Mouse (Mus musculus) erythroid progenitor cell, adult 5-6 weeks (primary cell): ENCODE results near the gene Mgat4e. TPM values are rescaled to one million over a fixed set of nuclear protein-coding genes. Genes with fewer than 3 reads are reported as not detected.

ENCODE experiments used
- ATAC-seq: replicated peaks from 2 replicates; pipeline ENCODE4 v1.8.0; 2016; ENCODE audit warnings: moderate number of reproducible peaks, mild to moderate bottlenecking, moderate TSS enrichment, inconsistent platforms; ENCODE audit not compliant: poor library complexity, low FRiP score, severe bottlenecking
- total RNA-seq, 2 experiments: library from RNA; stranded (forward) in 1 of 2; stranded (reverse) in 1 of 2; fragments of 150-400 nt in 1 of 2; fragments of 186-747, 209-891 nt in 1 of 2; gene quantifications; 2 replicates each; pipeline versions ENCODE4 v1.2.3 to v1.2.4; 2015 to 2017; ENCODE audit warnings: low replicate concordance in 2 of 2

Gene Mgat4e
- total RNA-seq, 2 experiments from 2014 or later = not detected

- no peak for ATAC-seq
Observed at GRCm38 (mm10) chr1:134516491-134517198, 32.8 kb downstream of the Mgat4e start.

DNA sequence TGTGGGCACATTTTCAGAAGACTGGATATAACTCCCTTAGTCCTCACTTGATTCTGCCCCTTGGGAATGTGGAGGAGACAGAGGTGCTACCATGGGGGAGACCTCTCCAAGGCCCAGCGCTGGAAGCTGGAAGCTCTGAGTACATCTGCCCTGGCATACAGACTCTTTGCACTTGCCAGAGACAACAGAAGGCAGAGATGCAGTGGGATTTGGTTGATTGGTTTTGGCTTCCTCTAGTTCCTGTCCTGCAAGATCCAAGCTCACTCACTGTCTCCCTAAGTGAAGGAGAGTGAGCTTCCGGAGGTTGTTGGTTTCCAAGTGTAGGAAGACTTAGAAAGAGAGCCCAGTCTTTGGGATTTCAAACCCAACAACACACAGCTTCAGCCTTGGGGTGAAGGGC lies 33.6 kb downstream of the Mgat4e start:
- ATAC-seq = no peak

DNA sequence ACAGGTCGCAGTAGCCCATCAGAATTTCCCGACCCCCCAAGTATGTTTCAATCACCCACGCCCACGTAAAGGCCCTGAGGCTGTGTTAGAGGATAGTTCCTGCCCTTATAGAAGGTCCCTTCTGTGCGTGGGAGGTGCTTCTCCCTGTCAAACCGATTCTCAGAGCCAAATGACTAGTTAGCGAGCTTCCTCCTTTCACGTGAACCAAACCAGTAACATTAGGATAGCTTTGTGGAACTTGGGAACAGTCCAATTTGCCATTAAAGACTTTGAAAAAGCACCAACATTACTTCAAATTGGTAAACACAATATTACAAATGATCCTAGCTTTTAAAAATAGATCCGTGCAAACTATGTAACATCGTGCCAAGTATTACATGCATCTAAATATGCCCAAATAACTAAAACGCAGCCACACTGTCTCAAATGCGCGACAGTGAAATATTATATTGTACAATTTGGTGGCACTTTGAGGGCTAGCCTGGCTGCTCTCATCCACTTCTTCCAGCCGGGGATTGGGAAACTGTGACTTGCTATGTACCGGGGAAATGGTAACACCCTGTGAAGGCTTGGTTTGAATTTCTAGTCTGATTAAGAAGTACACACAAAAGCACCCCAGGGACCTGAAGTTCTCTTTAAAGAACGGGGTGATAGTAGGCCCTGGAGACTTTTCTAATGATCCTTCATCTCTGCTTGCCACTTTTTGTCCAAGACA lies 35.4 kb downstream of the Mgat4e start:
- ATAC-seq = no peak

- peak; percentile 55 for ATAC-seq
Observed at GRCm38 (mm10) chr1:134513312-134513860, 36.1 kb downstream of the Mgat4e start.

- ATAC-seq = no peak
Observed at GRCm38 (mm10) chr1:134512584-134512983, 36.9 kb downstream of the Mgat4e start.

GRCm38 (mm10) chr1:134512183-134512582 lies 37.3 kb downstream of the Mgat4e start:
- ATAC-seq = no peak

DNA sequence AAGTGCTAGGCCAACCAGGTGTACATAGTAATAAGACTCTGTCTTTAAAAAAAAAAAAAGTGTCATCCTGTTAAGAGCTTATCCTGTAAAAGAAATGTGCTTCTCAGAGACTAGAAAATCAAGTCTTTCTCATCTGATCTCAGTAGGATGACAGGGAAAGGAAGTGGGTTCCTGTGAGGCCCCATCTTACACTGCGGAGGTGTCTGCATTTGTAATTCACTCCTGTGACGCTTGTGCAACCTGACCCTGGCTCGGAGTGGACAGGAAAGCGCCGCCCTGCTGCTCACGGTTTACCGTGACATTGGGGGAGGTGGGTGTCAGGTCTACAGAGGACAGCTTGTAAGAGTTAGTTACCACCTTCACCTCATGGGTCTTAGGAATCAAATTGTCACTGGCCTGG lies 39.5 kb downstream of the Mgat4e start:
- no peak for ATAC-seq

DNA sequence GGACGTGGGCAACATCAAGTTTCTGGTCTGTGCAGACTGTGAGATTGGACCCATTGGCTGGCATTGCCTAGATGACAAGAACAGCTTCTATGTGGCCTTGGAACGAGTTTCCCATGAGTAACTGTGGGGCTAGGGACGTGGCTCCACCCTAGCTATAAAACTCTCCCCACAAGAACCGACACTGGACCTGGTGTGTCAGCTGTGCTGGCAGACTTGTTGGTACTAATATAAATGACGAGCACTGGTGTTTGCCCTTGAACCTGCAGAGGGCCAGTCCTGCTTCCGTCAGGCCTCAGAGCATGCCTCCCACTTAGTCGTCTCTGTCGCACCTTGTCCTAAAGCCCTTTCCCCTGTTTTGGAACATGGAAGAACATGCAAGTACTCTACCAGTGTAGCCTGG lies 43.3 kb downstream of the Mgat4e start:
- no peak for ATAC-seq

DNA sequence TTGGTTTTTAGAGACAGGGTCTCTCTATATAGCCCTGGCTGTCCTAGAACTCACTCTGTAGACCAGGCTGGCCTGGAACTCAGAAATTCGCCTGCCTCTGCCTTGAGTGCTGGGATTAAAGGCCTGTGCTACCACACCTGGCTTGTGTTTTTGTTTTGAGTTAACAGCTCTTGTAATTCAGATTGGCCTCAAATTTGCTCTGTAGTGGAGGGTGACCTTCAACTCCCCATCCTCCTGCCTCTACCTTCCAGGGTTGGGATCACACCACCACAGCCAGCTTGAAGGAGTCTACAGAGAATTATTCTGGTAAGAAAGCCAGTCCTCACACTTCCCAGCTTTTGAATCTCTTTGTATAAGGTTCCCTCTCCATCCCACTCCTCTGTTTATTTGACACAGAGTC lies 48.6 kb downstream of the Mgat4e start:
- no peak for ATAC-seq

- ATAC-seq = no peak
Observed at GRCm38 (mm10) chr1:134495991-134496390, 53.5 kb downstream of the Mgat4e start.

- ATAC-seq = no peak
Observed at GRCm38 (mm10) chr1:134495216-134495539, 54.3 kb downstream of the Mgat4e start.

GRCm38 (mm10) chr1:134494428-134495215 lies 54.9 kb downstream of the Mgat4e start, which contains the start of gene Rabif:
Gene Rabif, plus strand, starts transcription at chr1:134494648.
- ATAC-seq = peak; percentile 92

DNA sequence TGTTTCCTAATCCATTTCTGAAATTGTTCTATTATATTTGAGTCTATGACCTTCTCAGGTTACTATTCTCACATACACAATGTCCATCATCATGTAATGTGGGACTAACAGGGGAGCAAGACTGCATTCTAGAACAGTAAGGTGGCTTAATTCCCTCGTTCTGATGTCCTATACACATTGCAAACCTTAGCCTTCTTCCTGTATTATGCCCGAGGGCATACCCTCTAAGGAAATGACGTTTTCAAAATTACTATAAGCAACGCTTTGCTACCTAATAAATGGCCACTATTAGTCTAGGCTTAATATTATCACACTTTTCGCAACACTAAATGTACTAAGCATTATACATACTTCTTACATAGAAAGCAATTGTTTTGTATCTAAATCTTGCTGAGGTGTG lies 55.5 kb downstream of the Mgat4e start:
- ATAC-seq = peak; percentile 9

DNA sequence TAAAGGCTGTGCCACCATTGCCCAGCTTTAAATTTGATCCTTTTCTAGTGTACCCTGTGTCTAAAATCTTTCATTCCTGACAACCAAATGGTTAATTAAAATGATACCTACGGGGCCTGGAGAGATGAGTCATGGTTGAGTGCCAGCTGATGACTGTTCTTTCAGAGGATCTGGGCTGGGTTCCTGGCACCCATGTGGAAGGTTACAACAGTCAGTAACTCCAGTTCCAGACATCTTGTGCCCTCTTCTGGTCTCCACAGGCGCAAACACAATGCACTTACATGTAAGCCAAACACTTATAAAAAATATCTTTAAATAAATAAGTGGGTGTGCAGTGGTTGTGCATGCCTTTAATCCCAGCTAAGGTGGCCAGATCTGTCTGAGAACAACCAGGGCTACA lies 56.0 kb downstream of the Mgat4e start:
- no peak for ATAC-seq

DNA sequence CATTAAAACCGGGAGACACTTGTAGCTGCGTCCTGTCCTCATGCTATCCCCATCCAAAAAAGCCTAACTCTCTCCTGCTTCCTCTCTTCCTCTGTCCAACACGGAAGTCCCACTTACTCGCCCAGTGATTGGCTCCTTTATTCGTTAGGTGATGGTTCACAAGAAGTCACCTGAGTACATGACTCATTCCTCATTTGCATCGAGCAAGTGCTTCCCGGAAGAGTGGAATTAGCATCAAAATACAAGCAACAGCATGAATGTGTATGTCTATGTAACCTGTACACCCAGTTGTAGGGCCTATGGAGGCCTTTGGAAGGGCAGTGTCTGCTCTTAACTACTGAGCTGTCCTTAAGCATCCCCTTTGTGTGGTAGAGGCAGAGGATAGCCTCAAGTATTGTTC lies 57.2 kb downstream of the Mgat4e start:
- no peak for ATAC-seq

Other genes with a start within 250 kb of the Mgat4e start
- 0.42 and 0.72 TPM in 2 replicates for gene Ppfia4, start 216.8 kb downstream of the Mgat4e start, total RNA-seq (2015; ENCODE audit: low replicate concordance)
- 3.0 TPM in 1 of 2 replicates, not detected in the other for gene Ppfia4, start 216.8 kb downstream of the Mgat4e start, total RNA-seq (2017; ENCODE audit: low replicate concordance)
- gene Tmem183a, start 187.7 kb downstream of the Mgat4e start, total RNA-seq (2015; ENCODE audit: low replicate concordance) = 52.0 and 62.3 TPM in 2 replicates
- gene Tmem183a, start 187.7 kb downstream of the Mgat4e start, total RNA-seq (2017; ENCODE audit: low replicate concordance) = 72.4 and 84.7 TPM in 2 replicates
- gene 4933406M09Rik, start 163.7 kb downstream of the Mgat4e start, total RNA-seq (2015; ENCODE audit: low replicate concordance) = not detected in 2 replicates
- not detected in 2 replicates for gene 4933406M09Rik, start 163.7 kb downstream of the Mgat4e start, total RNA-seq (2017; ENCODE audit: low replicate concordance)
- 22.3 and 39.0 TPM in 2 replicates for gene Cyb5r1, start 144.1 kb downstream of the Mgat4e start, total RNA-seq (2015; ENCODE audit: low replicate concordance)
- 12.9 and 30.3 TPM in 2 replicates for gene Cyb5r1, start 144.1 kb downstream of the Mgat4e start, total RNA-seq (2017; ENCODE audit: low replicate concordance)
- gene Adipor1, start 134.3 kb downstream of the Mgat4e start, total RNA-seq (2015; ENCODE audit: low replicate concordance) = 151 and 153 TPM in 2 replicates
- 114 and 119 TPM in 2 replicates for gene Adipor1, start 134.3 kb downstream of the Mgat4e start, total RNA-seq (2017; ENCODE audit: low replicate concordance)
- gene Klhl12, start 94.2 kb downstream of the Mgat4e start, total RNA-seq (2015; ENCODE audit: low replicate concordance) = 134 TPM in 2 replicates
- 126 and 208 TPM in 2 replicates for gene Klhl12, start 94.2 kb downstream of the Mgat4e start, total RNA-seq (2017; ENCODE audit: low replicate concordance)
- 15.5 and 18.4 TPM in 2 replicates for gene Rabif, start 55.0 kb downstream of the Mgat4e start, total RNA-seq (2015; ENCODE audit: low replicate concordance)
- gene Rabif, start 55.0 kb downstream of the Mgat4e start, total RNA-seq (2017; ENCODE audit: low replicate concordance) = 3.6 and 11.7 TPM in 2 replicates
- 5.4 and 20.1 TPM in 2 replicates for gene Kdm5b, start 10.5 kb upstream of the Mgat4e start, total RNA-seq (2015; ENCODE audit: low replicate concordance)
- gene Kdm5b, start 10.5 kb upstream of the Mgat4e start, total RNA-seq (2017; ENCODE audit: low replicate concordance) = 2.2 and 4.1 TPM in 2 replicates
- gene Syt2, start 97.0 kb upstream of the Mgat4e start, total RNA-seq (2015; ENCODE audit: low replicate concordance) = not detected in 2 replicates
- gene Syt2, start 97.0 kb upstream of the Mgat4e start, total RNA-seq (2017; ENCODE audit: low replicate concordance) = not detected in 2 replicates